Mouse (Mus musculus) frontal cortex, postnatal 14 days (tissue): Measurements from ENCODE around the gene Aloxe3.

Experiments used
- DNase-seq, 2 experiments: peaks; one replicate each; pipeline ENCODE4 v3.0.0; 2022; ENCODE audit warnings: low spot score in 2 of 2

Aloxe3 gene

GRCm38 (mm10) chr11:69109032-69109900 lies 16.4 kb upstream of the Aloxe3 start:
- DNase-seq: peak in 1 of 2 experiments; percentile 10

GRCm38 (mm10) chr11:69110319-69111046 lies 15.2 kb upstream of the Aloxe3 start:
- peak; percentile 80 to 90 for DNase-seq

- DNase-seq: no peak
Measured at GRCm38 (mm10) chr11:69111051-69111810, 14.5 kb upstream of the Aloxe3 start.

GRCm38 (mm10) chr11:69111865-69112264 lies 13.8 kb upstream of the Aloxe3 start:
- no peak for DNase-seq

- no peak for DNase-seq
Measured at GRCm38 (mm10) chr11:69114018-69114417, 11.7 kb upstream of the Aloxe3 start.

GRCm38 (mm10) chr11:69114621-69115020 lies 11.1 kb upstream of the Aloxe3 start:
- no peak for DNase-seq

GRCm38 (mm10) chr11:69116843-69117242 lies 8.9 kb upstream of the Aloxe3 start:
- DNase-seq: no peak

- no peak for DNase-seq
Measured at GRCm38 (mm10) chr11:69117737-69118695, 7.7 kb upstream of the Aloxe3 start.

- peak in 1 of 2 experiments; percentile 87 for DNase-seq
Measured at GRCm38 (mm10) chr11:69118765-69119164, 6.9 kb upstream of the Aloxe3 start.

GRCm38 (mm10) chr11:69119446-69120155 lies 6.1 kb upstream of the Aloxe3 start:
- no peak for DNase-seq

- DNase-seq: no peak
Measured at GRCm38 (mm10) chr11:69120221-69121000, 5.3 kb upstream of the Aloxe3 start, which contains the start of gene Hes7. Gene Hes7 (plus strand): TSS chr11:69120404.

GRCm38 (mm10) chr11:69121001-69121740 lies 4.5 kb upstream of the Aloxe3 start:
- no peak for DNase-seq

- DNase-seq: no peak
Measured at GRCm38 (mm10) chr11:69121741-69122335, 3.9 kb upstream of the Aloxe3 start.

GRCm38 (mm10) chr11:69122336-69122951 lies 3.3 kb upstream of the Aloxe3 start, which contains the start of gene 9130213A22Rik:
Gene 9130213A22Rik (minus strand): TSS chr11:69122589.
- DNase-seq: peak; percentile 80 to 85

- peak; percentile 90 to 94 for DNase-seq
Measured at GRCm38 (mm10) chr11:69123056-69123692, 2.5 kb upstream of the Aloxe3 start.

GRCm38 (mm10) chr11:69123693-69124497 lies 1.8 kb upstream of the Aloxe3 start:
- DNase-seq: peak; percentile 86 to 93
